Mouse (Mus musculus) MEL (cell line): Measurements from ENCODE around the gene 9530077C05Rik. TPM values are rescaled to one million over a fixed set of nuclear protein-coding genes. Genes with fewer than 3 reads are reported as not detected.
A peak's percentile ranks its signal among the peaks of the same experiment; 100 is the strongest.
"Not testable (repeated sequence)": the region's sequence is repeated elsewhere in the genome, so short reads cannot be mapped to it uniquely, and the experiment has no call there.

Experiments used
- DNase-seq: peaks from one replicate; pipeline ENCODE4 v3.0.0; 2011; ENCODE audit warnings: low read depth, low spot score
- H3K27ac ChIP-seq: 2 replicates; pipeline ENCODE4 v1.5.1; 2012; ENCODE audit warnings: low read depth, mild to moderate bottlenecking, control low read depth, low read length, moderate library complexity; ENCODE audit not compliant: control insufficient read depth
- H3K27me3 ChIP-seq, 2 experiments: fragments of 150-350 bp in 1 of 2; sonication (generic) in 1 of 2; 2 replicates each; pipeline ENCODE4 v1.6.1; 2012; ENCODE audit warnings: low read length in 2 of 2, mild to moderate bottlenecking in 2 of 2, improper control_type of control experiment in 1 of 2, moderate library complexity in 1 of 2; ENCODE audit not compliant: insufficient read depth in 2 of 2, control insufficient read depth in 1 of 2
- H3K36me3 ChIP-seq, 2 experiments: 2 replicates each; pipeline ENCODE4 v1.6.1; 2012 to 2014; ENCODE audit warnings: low read length in 2 of 2, improper control_type of control experiment in 1 of 2, inconsistent platforms in 1 of 2, mild to moderate bottlenecking in 1 of 2; ENCODE audit not compliant: insufficient read depth in 2 of 2, control insufficient read depth in 1 of 2
- H3K4me1 ChIP-seq, 2 experiments: fragments of 150-350 bp in 1 of 2; sonication (generic) in 1 of 2; 2 replicates each; pipeline ENCODE4 v1.6.1; 2012; ENCODE audit warnings: low read length in 2 of 2, improper control_type of control experiment in 1 of 2, mild to moderate bottlenecking in 1 of 2; ENCODE audit not compliant: insufficient read depth in 2 of 2, control insufficient read depth in 1 of 2
- H3K4me3 ChIP-seq, 2 experiments: fragments of 150-350 bp in 1 of 2; sonication (generic) in 1 of 2; 2 replicates each; pipeline ENCODE4 v1.5.1; 2012; ENCODE audit warnings: low read depth in 2 of 2, low read length in 2 of 2, mild to moderate bottlenecking in 2 of 2, moderate library complexity in 2 of 2, control low read depth in 1 of 2, improper control_type of control experiment in 1 of 2; ENCODE audit not compliant: control insufficient read depth in 1 of 2, insufficient read depth in 1 of 2
- H3K79me2 ChIP-seq: 2 replicates; pipeline ENCODE4 v1.6.1; 2012; ENCODE audit warnings: mild to moderate bottlenecking, low read length, moderate library complexity; ENCODE audit not compliant: control insufficient read depth, poor library complexity, insufficient read depth
- H3K9ac ChIP-seq: 2 replicates; pipeline ENCODE4 v1.6.1; 2012; ENCODE audit warnings: low read depth, mild to moderate bottlenecking, control low read depth, low read length, moderate library complexity; ENCODE audit not compliant: control insufficient read depth, poor library complexity, severe bottlenecking
- H3K9me3 ChIP-seq: fragments of 150-350 bp; sonication (generic); replicated peaks from 2 replicates; pipeline ENCODE4 v1.6.1; 2012; ENCODE audit warnings: mild to moderate bottlenecking, low read length, improper control_type of control experiment, moderate library complexity; ENCODE audit not compliant: insufficient read depth
- CTCF ChIP-seq, 3 experiments: IDR thresholded peaks in 2 of 3; conservative IDR thresholded peaks in 1 of 3; 2 replicates each; pipeline ENCODE4 v1.5.1; 2011 to 2012; ENCODE audit warnings: low read length in 3 of 3, low read depth in 2 of 3, mild to moderate bottlenecking in 2 of 3, improper control_type of control experiment in 1 of 3, inconsistent platforms in 1 of 3, mixed read lengths in 1 of 3, moderate library complexity in 1 of 3; ENCODE audit not compliant: control insufficient read depth in 1 of 3, insufficient read depth in 1 of 3, poor library complexity in 1 of 3, severe bottlenecking in 1 of 3
- GATA1 ChIP-seq: IDR thresholded peaks from 2 replicates; pipeline ENCODE4 v1.6.1; 2011; ENCODE audit warnings: low read depth, low read length, improper control_type of control experiment
- MXI1 ChIP-seq: IDR thresholded peaks from 2 replicates; pipeline ENCODE4 v1.6.1; 2011; ENCODE audit warnings: mild to moderate bottlenecking, low read depth, low read length, improper control_type of control experiment
- MYC ChIP-seq: IDR thresholded peaks from 2 replicates; pipeline ENCODE4 v1.6.1; 2011; ENCODE audit warnings: low read depth, mild to moderate bottlenecking, low read length, improper control_type of control experiment, moderate library complexity
- POLR2A ChIP-seq, 2 experiments: IDR thresholded peaks; 2 replicates each; pipeline ENCODE4 v1.6.1; 2011 to 2012; ENCODE audit warnings: low read length in 2 of 2, mild to moderate bottlenecking in 2 of 2, control low read depth in 1 of 2, improper control_type of control experiment in 1 of 2, low read depth in 1 of 2, moderate library complexity in 1 of 2; ENCODE audit not compliant: control insufficient read depth in 1 of 2, insufficient read depth in 1 of 2, poor library complexity in 1 of 2
- RAD21 ChIP-seq: IDR thresholded peaks from 2 replicates; pipeline ENCODE4 v1.6.1; 2011; ENCODE audit warnings: mild to moderate bottlenecking, low read depth, low read length, improper control_type of control experiment
- SIN3A ChIP-seq: IDR thresholded peaks from 2 replicates; pipeline ENCODE4 v1.6.1; 2012; ENCODE audit warnings: low read length, improper control_type of control experiment, inconsistent platforms
- SMC3 ChIP-seq: IDR thresholded peaks from 2 replicates; pipeline ENCODE4 v1.6.1; 2011; ENCODE audit warnings: low read depth, low read length, improper control_type of control experiment
- USF2 ChIP-seq, 2 experiments: IDR thresholded peaks; 2 replicates each; pipeline ENCODE4 v1.6.1; 2011 to 2012; ENCODE audit warnings: improper control_type of control experiment in 2 of 2, low read length in 2 of 2, borderline replicate concordance in 1 of 2, inconsistent platforms in 1 of 2, low read depth in 1 of 2, mild to moderate bottlenecking in 1 of 2; ENCODE audit not compliant: insufficient read depth in 1 of 2
- ZC3H11A ChIP-seq: IDR thresholded peaks from 2 replicates; pipeline ENCODE4 v1.6.1; 2012; ENCODE audit warnings: low read depth, mild to moderate bottlenecking, inconsistent platforms, low read length, improper control_type of control experiment
- ZNF384 ChIP-seq: IDR thresholded peaks from 2 replicates; pipeline ENCODE4 v1.6.1; 2012; ENCODE audit warnings: low read depth, mild to moderate bottlenecking, inconsistent platforms, low read length, improper control_type of control experiment
- polyA plus RNA-seq, 2 experiments: library from polyadenylated mRNA; stranded (reverse) in 1 of 2; unstranded in 1 of 2; fragments of >175 nt in 1 of 2; fragments of >200 nt in 1 of 2; gene quantifications; 2 replicates each; pipeline versions ENCODE4 v1.2.1 to v1.2.4; 2012; ENCODE audit warnings: low replicate concordance in 2 of 2, low read depth in 1 of 2; ENCODE audit not compliant: insufficient read length in 2 of 2, insufficient read depth in 1 of 2, missing spikeins in 1 of 2
- total RNA-seq: library from RNA; depleted of rRNA; stranded (reverse); fragments of 300-350 nt; gene quantifications from 2 replicates; pipeline ENCODE4 v1.2.3, GENCODE M21; 2012

Gene 9530077C05Rik
- total and polyA plus RNA-seq, 3 experiments: 4.1 to 6.9 TPM; not detected in 1

- not testable (repeated sequence) for DNase-seq, H3K9me3 ChIP-seq, H3K27ac ChIP-seq, H3K4me3 ChIP-seq, H3K79me2 ChIP-seq, H3K27me3 ChIP-seq, H3K9ac ChIP-seq
- peak; percentile 53 for TF ChIP-seq ZNF384
- peak in 1 of 3 experiments; percentile 22; a peak in 3 of 6 replicates for TF ChIP-seq CTCF (IDR thresholded peaks at IDR 0.05 in 2 of 3, conservative IDR thresholded peaks at IDR 0.05 in 1 of 3; ENCODE audit: control insufficient read depth in 1 of 3, insufficient read depth in 1 of 3, low read depth in 2 of 3, low read length in 3 of 3, poor library complexity in 1 of 3, severe bottlenecking in 1 of 3)
- peak; percentile 60; the same call in 1 of the 2 replicates for TF ChIP-seq MYC
- H3K36me3 ChIP-seq: peaks cover 0 to 14% of the 10 kb centered on the region in 2 experiments; a peak in 2 of 4 replicates
- H3K4me1 ChIP-seq: peaks cover 6 to 14% of the 10 kb centered on the region in 2 experiments
Observed at GRCm38 (mm10) chr9:22407633-22408032, 3.7 kb upstream of the 9530077C05Rik start.

GRCm38 (mm10) chr9:22408344-22408743 is 3.0 kb upstream of the 9530077C05Rik start:
- H3K36me3 ChIP-seq, H3K27me3 ChIP-seq, H3K79me2 ChIP-seq, H3K4me1 ChIP-seq, H3K9ac ChIP-seq, H3K27ac ChIP-seq, H3K4me3 ChIP-seq, H3K9me3 ChIP-seq: not testable (repeated sequence)
- TF ChIP-seq ZNF384 (peak; percentile 30; the same call in 1 of the 2 replicates), CTCF (IDR thresholded peaks at IDR 0.05 in 2 of 3, conservative IDR thresholded peaks at IDR 0.05 in 1 of 3; ENCODE audit: control insufficient read depth in 1 of 3, insufficient read depth in 1 of 3, low read depth in 2 of 3, low read length in 3 of 3, poor library complexity in 1 of 3, severe bottlenecking in 1 of 3) (peak; percentile 36 to 74 (median 70); a peak in 5 of 6 replicates), ZC3H11A (peak; percentile 68), SIN3A (peak; percentile 3; the same call in 1 of the 2 replicates), RAD21 (peak; percentile 82), SMC3 (peak; percentile 71), GATA1 (peak; percentile 82)
- peak; percentile 78 for DNase-seq

- peaks cover 0 to 7% of the 10 kb centered on the region in 2 experiments; a peak in 1 of 4 replicates for H3K4me1 ChIP-seq
- H3K36me3 ChIP-seq: peaks cover 0 to 8% of the 10 kb centered on the region in 2 experiments; a peak in 2 of 4 replicates
- H3K27me3 ChIP-seq: no peaks in the 10 kb centered on the region
- DNase-seq: peak; percentile 61
- no peaks in the 10 kb centered on the region for H3K9me3 ChIP-seq
- H3K4me3 ChIP-seq: no peak overlapping the region
- TF ChIP-seq USF2 (IDR thresholded peaks at IDR 0.05; ENCODE audit: borderline replicate concordance in 1 of 2, insufficient read depth in 1 of 2, low read depth in 1 of 2, low read length in 2 of 2): no peak
- no peak for TF ChIP-seq POLR2A (IDR thresholded peaks at IDR 0.05; ENCODE audit: control insufficient read depth in 1 of 2, insufficient read depth in 1 of 2, low read depth in 1 of 2, low read length in 2 of 2, poor library complexity in 1 of 2)
- TF ChIP-seq MXI1: no peak
- TF ChIP-seq RAD21: peak; percentile 44
- TF ChIP-seq SMC3: peak; percentile 43
- peak; percentile 34 to 57 (median 35) for TF ChIP-seq CTCF (IDR thresholded peaks at IDR 0.05 in 2 of 3, conservative IDR thresholded peaks at IDR 0.05 in 1 of 3; ENCODE audit: control insufficient read depth in 1 of 3, insufficient read depth in 1 of 3, low read depth in 2 of 3, low read length in 3 of 3, poor library complexity in 1 of 3, severe bottlenecking in 1 of 3)
- H3K79me2 ChIP-seq: no peaks in the 10 kb centered on the region; the same call in 1 of the 2 replicates
- no peak overlapping the region for H3K9ac ChIP-seq
- H3K27ac ChIP-seq: no peak overlapping the region
Observed at GRCm38 (mm10) chr9:22409501-22409900, 1.8 kb upstream of the 9530077C05Rik start.
